Mouse (Mus musculus) spleen, adult 12 weeks (tissue): ENCODE data around the gene Mettl7a1.
"Not testable (repeated sequence)": the region's sequence is repeated elsewhere in the genome, so short reads cannot be mapped to it uniquely, and the experiment has no call there.

ENCODE experiments used
- DNase-seq: peaks from one replicate; pipeline ENCODE4 v3.0.0; 2022; ENCODE audit warnings: low spot score

Gene Mettl7a1

GRCm38 (mm10) chr15:100345484-100345883 lies 41.5 kb downstream of the Mettl7a1 start:
- DNase-seq, result no peak

GRCm38 (mm10) chr15:100346761-100347160 lies 42.8 kb downstream of the Mettl7a1 start:
- DNase-seq, result no peak

- no peak for DNase-seq
These were observed 45.6 kb downstream of the Mettl7a1 start for GRCm38 (mm10) chr15:100349496-100349895.

- no peak for DNase-seq
These were observed 47.6 kb downstream of the Mettl7a1 start for GRCm38 (mm10) chr15:100351501-100352060.

- DNase-seq, result no peak
These were observed 48.8 kb downstream of the Mettl7a1 start, which contains the start of the genes Methig1 and Mettl7a2 for GRCm38 (mm10) chr15:100352711-100353250. TSS of gene Methig1 (plus strand) at chr15:100353149. TSS of gene Mettl7a2 (plus strand) at chr15:100353200.

- DNase-seq, result not testable (repeated sequence)
These were observed 49.5 kb downstream of the Mettl7a1 start for GRCm38 (mm10) chr15:100353399-100353798.

- no peak for DNase-seq
These were observed 51.9 kb downstream of the Mettl7a1 start for GRCm38 (mm10) chr15:100355876-100356275.

GRCm38 (mm10) chr15:100364242-100364641 lies 60.3 kb downstream of the Mettl7a1 start, which contains the start of gene Higd1c:
TSS of gene Higd1c (plus strand) at chr15:100364542.
- DNase-seq, result no peak

- DNase-seq, result not testable (repeated sequence)
These were observed 62.0 kb downstream of the Mettl7a1 start for GRCm38 (mm10) chr15:100365967-100366366.

GRCm38 (mm10) chr15:100367119-100367518 lies 63.2 kb downstream of the Mettl7a1 start:
- no peak for DNase-seq

- no peak for DNase-seq
These were observed 71.1 kb downstream of the Mettl7a1 start for GRCm38 (mm10) chr15:100375066-100375465.

GRCm38 (mm10) chr15:100377847-100378505 lies 74.0 kb downstream of the Mettl7a1 start:
- not testable (repeated sequence) for DNase-seq
